In genomic region chr11:117269053-117269702, GRCm38 (mm10) we compare ENCODE assay signal across 9 mouse cellular contexts.
A peak's percentile ranks its signal among the peaks of the same experiment; 100 is the strongest.
DNase-seq lines count a peak whose midpoint lies in the region; ATAC-seq and TF ChIP-seq lines count a peak whose summit lies in the region.
"Had no signal": no experiment of that assay in that cellular context is flagged by ENCODE, and none has a peak within 500 bp of the region (broad histone marks: within the 10 kb centered on the region; RNA-seq: fewer than 3 reads in every experiment).

No protein-coding gene starts in this region.

- peak overlapping the region; percentile 69; the same call in 1 of the 2 replicates for H3K4me2 ChIP-seq in forebrain, embryonic 11.5 days (ENCODE audit: low read depth, low read length, severe bottlenecking)
- peak overlapping the region; percentile 75 for H3K4me2 ChIP-seq in limb, embryonic 12.5 days

- no peak for DNase-seq in layer of hippocampus, adult 2 months (ENCODE audit: low spot score in 2 of 2)
- DNase-seq in layer of hippocampus, adult 8-10 months (ENCODE audit: low spot score in 2 of 2) = no peak
- peak; percentile 43 for DNase-seq in adipocyte (ENCODE audit: low spot score)
- DNase-seq in forebrain, embryonic 11.5 days (ENCODE audit: low spot score) = no peak
- no peak for DNase-seq in right cerebral cortex, adult 2 months (ENCODE audit: low spot score in 2 of 2)
- no peak for DNase-seq in left cerebral cortex, adult 9 months (ENCODE audit: low spot score in 2 of 2)
- DNase-seq: cerebellum, adult 18-20 months had no signal

- H3K9ac ChIP-seq in forebrain, embryonic 11.5 days (ENCODE audit: low read length) = peak overlapping the region; percentile 43
- H3K9ac ChIP-seq in limb, embryonic 12.5 days (replicated peaks) = peak overlapping the region; percentile 45; the same call in 1 of the 2 replicates

- no peak overlapping the region for H3K4me3 ChIP-seq in layer of hippocampus, adult 2 months
- 0 out of 2 replicates have a peak overlapping the region, but pooled peaks have one; percentile 3 for H3K4me3 ChIP-seq in forebrain, embryonic 11.5 days (ENCODE audit: low read depth, low read length)
- H3K4me3 ChIP-seq in limb, embryonic 12.5 days (replicated peaks) = peak overlapping the region; percentile 81
- H3K4me3 ChIP-seq: left cerebral cortex, adult 2 months had no signal

- no peaks in the 10 kb centered on the region for H3K9me3 ChIP-seq in forebrain, embryonic 11.5 days (ENCODE audit: control insufficient read depth, low read length)
- H3K9me3 ChIP-seq in limb, embryonic 12.5 days = no peaks in the 10 kb centered on the region

- H3K27me3 ChIP-seq in forebrain, embryonic 11.5 days (ENCODE audit: control insufficient read depth, insufficient read depth, low read length) = no peaks in the 10 kb centered on the region
- H3K27me3 ChIP-seq in limb, embryonic 12.5 days = no peaks in the 10 kb centered on the region

- peak overlapping the region; percentile 39; the same call in 1 of the 2 replicates for H3K27ac ChIP-seq in layer of hippocampus, adult 2 months
- peak overlapping the region; percentile 39; the same call in 1 of the 2 replicates for H3K27ac ChIP-seq in forebrain, embryonic 11.5 days (ENCODE audit: low read depth, low read length)
- H3K27ac ChIP-seq in limb, embryonic 12.5 days = peak overlapping the region; percentile 94; the same call in 1 of the 2 replicates
- H3K27ac ChIP-seq: left cerebral cortex, adult 2 months had no signal

- peaks cover 27% of the 10 kb centered on the region for H3K4me1 ChIP-seq in forebrain, embryonic 11.5 days (replicated peaks; ENCODE audit: control insufficient read depth, insufficient read depth, low read length)
- H3K4me1 ChIP-seq in limb, embryonic 12.5 days (replicated peaks) = peaks cover 87% of the 10 kb centered on the region

- no peak for ATAC-seq in forebrain, embryonic 11.5 days (replicated peaks; ENCODE audit: low FRiP score)
- no peak for ATAC-seq in limb, embryonic 12.5 days (ENCODE audit: insufficient number of reproducible peaks, insufficient read depth, low FRiP score, low TSS enrichment, low read depth)

- no peaks in the 10 kb centered on the region for H3K36me3 ChIP-seq in forebrain, embryonic 11.5 days (ENCODE audit: control insufficient read depth, insufficient read depth, low read length)
- H3K36me3 ChIP-seq in limb, embryonic 12.5 days = peaks cover 16% of the 10 kb centered on the region

- TF ChIP-seq CTCF in layer of hippocampus, adult 2 months (conservative IDR thresholded peaks at IDR 0.05) = no peak

- WGBS in forebrain, embryonic 11.5 days = 74% methylated on average over 8 of the region's 8 CpGs
- 39% methylated on average over 8 of the region's 8 CpGs for WGBS in limb, embryonic 12.5 days

Comparison
In these comparisons a context has a peak if more than half of its experiments do, and no peak if none do; other contexts are left out.
1. H3K27ac ChIP-seq: peak in every context shown above with its lines; median percentile 94 in limb, embryonic 12.5 days; 39 in layer of hippocampus, adult 2 months; 39 in forebrain, embryonic 11.5 days.